Mouse (Mus musculus): ENCODE results near the gene Lypd6. TPM values are rescaled to one million over a fixed set of nuclear protein-coding genes. Genes with fewer than 3 reads are reported as not detected.
A peak's percentile ranks its signal among the peaks of the same experiment; 100 is the strongest.

Gene Lypd6
- polyA plus RNA-seq (2011; ENCODE audit: insufficient read depth, insufficient read length, low read depth, missing spikeins), result 8.6 and 9.0 TPM in 2 replicates

DNA sequence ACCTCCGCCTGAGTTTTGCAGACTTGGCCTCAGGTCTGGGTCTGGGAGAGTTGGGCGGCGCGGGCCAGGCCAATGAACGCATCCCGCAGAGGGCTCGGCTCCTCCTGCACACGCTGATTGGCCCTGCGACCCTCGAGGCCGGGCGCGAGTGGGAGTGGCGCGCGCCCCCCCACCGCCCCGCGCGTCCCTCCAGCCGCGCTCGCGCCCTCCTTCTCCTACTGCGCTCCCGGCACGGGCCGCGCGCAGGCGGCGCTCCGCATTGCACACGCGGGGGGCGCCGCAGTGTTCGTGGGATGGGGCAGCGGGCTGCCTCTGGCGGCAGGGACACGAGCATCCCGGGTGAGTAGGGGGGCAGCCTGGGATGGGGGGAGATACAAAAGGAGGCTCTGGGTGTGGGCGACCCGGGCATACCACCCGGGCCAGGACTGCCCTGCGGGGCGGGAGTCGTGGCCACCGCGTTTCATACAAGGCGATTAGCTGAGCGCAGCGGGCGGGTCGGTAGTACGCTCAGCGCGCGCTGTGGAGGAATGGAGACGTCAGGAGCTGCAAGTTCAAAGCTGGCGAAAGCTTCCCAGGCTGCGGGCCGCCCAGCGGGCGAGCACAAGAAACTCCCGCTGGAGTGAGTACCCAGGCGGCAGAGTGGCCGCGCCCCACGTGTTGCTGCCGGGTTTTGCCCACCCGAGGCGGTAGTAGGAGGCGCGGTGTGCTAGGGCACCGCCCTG is at the start of gene Lypd6:
Gene Lypd6 (plus strand): TSS at position 184 of the 722 bp plus-strand sequence.
- Histone ChIP-seq H3K4me1 (ENCODE audit: control insufficient read depth, insufficient read depth, low read length) (no peaks in the 10 kb centered on the region), H3K27ac (ENCODE audit: insufficient read depth, low read length) (no peak within 1 kb of the TSS), H3K9ac (ENCODE audit: low read depth, poor library complexity, severe bottlenecking) (peak within 1 kb of the TSS; percentile 75), H3K36me3 (ENCODE audit: control insufficient read depth, insufficient read depth, low read length, poor library complexity, severe bottlenecking) (no peaks in the 10 kb centered on the region), H3K27me3 (ENCODE audit: control insufficient read depth, insufficient read depth, low read length, poor library complexity, severe bottlenecking) (peaks cover 4% of the 10 kb centered on the region), H3K9me3 (replicated peaks; ENCODE audit: control insufficient read depth, insufficient read depth, low read length, poor library complexity, severe bottlenecking) (no peaks in the 10 kb centered on the region), H3K4me3 (ENCODE audit: low read depth, low read length) (peak within 1 kb of the TSS; percentile 76)
- no peak for TF ChIP-seq EP300 (IDR thresholded peaks at IDR 0.05; ENCODE audit: insufficient read depth, low read depth, low read length)
- no peak for TF ChIP-seq POLR2A (IDR thresholded peaks at IDR 0.05; ENCODE audit: insufficient read depth, low read length)
- TF ChIP-seq CTCF (IDR thresholded peaks at IDR 0.05; ENCODE audit: low read depth, low read length), result no peak

DNA sequence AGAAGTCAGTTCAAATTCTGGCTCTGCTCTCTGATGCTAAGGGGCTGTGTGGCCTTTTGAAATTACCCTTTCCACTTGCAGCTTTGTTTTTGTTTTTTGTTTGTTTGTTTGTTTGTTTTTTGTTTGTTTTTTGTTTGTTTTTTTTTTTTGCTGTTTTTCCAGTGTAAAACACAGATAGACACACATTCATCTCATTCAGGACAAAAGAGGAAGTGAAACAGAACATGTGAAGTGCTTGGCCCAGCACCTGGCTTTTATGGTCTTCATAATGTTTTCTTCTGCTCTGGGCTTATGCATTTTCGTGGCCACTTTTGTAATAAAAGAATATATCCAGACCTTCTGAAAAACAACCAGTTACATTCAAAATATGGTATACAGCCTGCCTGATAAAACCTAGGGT is 46.8 kb upstream of the Lypd6 start:
- TF ChIP-seq POLR2A (IDR thresholded peaks at IDR 0.05; ENCODE audit: insufficient read depth, low read length) (no peak), EP300 (IDR thresholded peaks at IDR 0.05; ENCODE audit: insufficient read depth, low read depth, low read length) (no peak), CTCF (IDR thresholded peaks at IDR 0.05; ENCODE audit: low read depth, low read length) (no peak)

DNA sequence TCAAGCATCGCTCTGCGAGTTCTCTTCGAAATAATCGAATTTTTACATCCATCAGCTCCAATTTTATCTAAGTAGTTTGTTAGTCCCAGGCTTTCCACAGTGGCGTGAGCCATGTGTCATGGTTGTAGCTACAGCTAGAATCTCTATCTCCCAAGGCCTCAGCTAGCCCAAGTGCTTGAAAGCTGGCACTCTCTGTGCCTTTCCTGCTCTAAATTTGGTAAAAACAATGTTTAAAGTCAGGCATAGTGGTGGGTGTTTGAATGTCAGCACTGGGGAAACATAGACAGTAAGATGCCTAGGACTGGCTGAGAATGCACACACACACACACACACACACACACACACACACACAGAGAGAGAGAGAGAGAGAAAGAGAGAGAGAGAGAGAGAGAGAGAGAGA is 40.7 kb upstream of the Lypd6 start:
- Histone ChIP-seq H3K9me3 (replicated peaks; ENCODE audit: control insufficient read depth, insufficient read depth, low read length, poor library complexity, severe bottlenecking) (no peaks in the 10 kb centered on the region), H3K9ac (ENCODE audit: low read depth, poor library complexity, severe bottlenecking) (no peak overlapping the region), H3K4me3 (ENCODE audit: low read depth, low read length) (no peak overlapping the region), H3K36me3 (ENCODE audit: control insufficient read depth, insufficient read depth, low read length, poor library complexity, severe bottlenecking) (no peaks in the 10 kb centered on the region), H3K27me3 (ENCODE audit: control insufficient read depth, insufficient read depth, low read length, poor library complexity, severe bottlenecking) (no peaks in the 10 kb centered on the region), H3K27ac (ENCODE audit: insufficient read depth, low read length) (no peak overlapping the region), H3K4me1 (ENCODE audit: control insufficient read depth, insufficient read depth, low read length) (peaks cover under 1% of the 10 kb centered on the region)
- TF ChIP-seq POLR2A (IDR thresholded peaks at IDR 0.05; ENCODE audit: insufficient read depth, low read length), result no peak
- TF ChIP-seq CTCF (IDR thresholded peaks at IDR 0.05; ENCODE audit: low read depth, low read length), result no peak
- no peak for TF ChIP-seq EP300 (IDR thresholded peaks at IDR 0.05; ENCODE audit: insufficient read depth, low read depth, low read length)

More for the DNA sequence above, 46.8 kb upstream of the Lypd6 start:
- Histone ChIP-seq H3K27ac (ENCODE audit: insufficient read depth, low read length) (no peak overlapping the region), H3K9ac (ENCODE audit: low read depth, poor library complexity, severe bottlenecking) (no peak overlapping the region), H3K4me1 (ENCODE audit: control insufficient read depth, insufficient read depth, low read length) (peaks cover 2% of the 10 kb centered on the region), H3K27me3 (ENCODE audit: control insufficient read depth, insufficient read depth, low read length, poor library complexity, severe bottlenecking) (no peaks in the 10 kb centered on the region), H3K4me3 (ENCODE audit: low read depth, low read length) (no peak overlapping the region), H3K36me3 (ENCODE audit: control insufficient read depth, insufficient read depth, low read length, poor library complexity, severe bottlenecking) (no peaks in the 10 kb centered on the region), H3K9me3 (replicated peaks; ENCODE audit: control insufficient read depth, insufficient read depth, low read length, poor library complexity, severe bottlenecking) (no peaks in the 10 kb centered on the region)

DNA sequence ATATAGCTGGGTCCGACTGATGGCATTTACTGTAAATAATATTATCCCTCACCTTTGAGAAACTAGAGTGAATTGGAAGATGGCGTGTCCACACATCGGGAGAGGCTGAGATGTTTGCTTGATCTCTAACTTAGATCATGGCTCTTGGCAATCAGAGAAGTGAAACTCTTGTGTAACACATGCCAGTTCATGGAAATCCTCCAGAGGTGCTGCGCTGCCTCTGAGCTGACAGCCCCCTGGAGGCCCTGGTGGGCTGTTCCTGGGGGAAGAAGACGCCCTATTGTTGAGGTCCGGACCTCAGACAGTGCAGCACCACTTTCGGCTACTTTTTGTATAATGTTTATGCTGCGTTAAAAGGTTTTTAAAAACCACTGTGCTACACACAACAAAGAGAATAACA is 37.3 kb upstream of the Lypd6 start:
- Histone ChIP-seq H3K9ac (ENCODE audit: low read depth, poor library complexity, severe bottlenecking) (no peak overlapping the region), H3K4me1 (ENCODE audit: control insufficient read depth, insufficient read depth, low read length) (no peaks in the 10 kb centered on the region), H3K27me3 (ENCODE audit: control insufficient read depth, insufficient read depth, low read length, poor library complexity, severe bottlenecking) (no peaks in the 10 kb centered on the region), H3K36me3 (ENCODE audit: control insufficient read depth, insufficient read depth, low read length, poor library complexity, severe bottlenecking) (no peaks in the 10 kb centered on the region), H3K27ac (ENCODE audit: insufficient read depth, low read length) (no peak overlapping the region), H3K4me3 (ENCODE audit: low read depth, low read length) (no peak overlapping the region), H3K9me3 (replicated peaks; ENCODE audit: control insufficient read depth, insufficient read depth, low read length, poor library complexity, severe bottlenecking) (no peaks in the 10 kb centered on the region)
- TF ChIP-seq EP300 (IDR thresholded peaks at IDR 0.05; ENCODE audit: insufficient read depth, low read depth, low read length) (no peak), CTCF (IDR thresholded peaks at IDR 0.05; ENCODE audit: low read depth, low read length) (no peak), POLR2A (IDR thresholded peaks at IDR 0.05; ENCODE audit: insufficient read depth, low read length) (no peak)

DNA sequence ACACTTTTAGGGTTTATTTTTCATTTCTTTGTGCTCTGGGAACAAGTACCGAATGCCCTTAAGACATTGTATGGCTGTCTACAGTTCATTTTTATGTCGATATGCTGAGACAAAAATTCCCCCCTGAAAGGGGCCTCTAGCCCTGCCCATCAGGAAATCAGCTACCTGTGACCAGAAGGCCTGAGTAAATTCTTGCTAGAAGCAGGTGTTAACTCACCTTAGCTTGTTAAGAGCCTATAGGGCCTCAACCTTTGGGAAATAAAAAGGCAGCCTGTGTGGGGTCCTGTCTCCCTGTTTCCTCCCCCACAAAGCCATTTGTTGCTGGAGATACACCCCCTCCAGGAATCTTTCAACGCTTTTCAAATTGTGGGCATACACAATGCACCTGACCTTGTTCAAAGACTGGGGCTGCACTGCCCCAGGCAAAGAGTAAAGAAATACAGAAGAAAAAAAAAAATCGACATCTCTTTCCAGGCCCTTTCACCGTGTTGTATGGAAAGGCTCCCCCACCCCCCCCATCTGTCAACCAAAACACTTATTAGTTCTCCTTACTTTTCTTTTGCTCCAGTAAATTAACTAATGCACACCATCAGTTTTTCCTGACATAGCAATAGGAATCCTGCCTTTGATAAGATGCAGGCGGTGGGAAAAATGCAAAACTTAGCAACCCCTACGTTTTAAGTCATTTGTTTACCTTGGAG is 21.9 kb upstream of the Lypd6 start:
- 0 out of 2 replicates have a peak, but pooled peaks have one; percentile 25 for TF ChIP-seq EP300 (IDR thresholded peaks at IDR 0.05; ENCODE audit: insufficient read depth, low read depth, low read length)
- no peak for TF ChIP-seq CTCF (IDR thresholded peaks at IDR 0.05; ENCODE audit: low read depth, low read length)
- no peak for TF ChIP-seq POLR2A (IDR thresholded peaks at IDR 0.05; ENCODE audit: insufficient read depth, low read length)
- no peak overlapping the region for H3K27ac ChIP-seq (ENCODE audit: insufficient read depth, low read length)
- H3K9ac ChIP-seq (ENCODE audit: low read depth, poor library complexity, severe bottlenecking), result no peak overlapping the region
- no peaks in the 10 kb centered on the region for H3K36me3 ChIP-seq (ENCODE audit: control insufficient read depth, insufficient read depth, low read length, poor library complexity, severe bottlenecking)
- H3K9me3 ChIP-seq (replicated peaks; ENCODE audit: control insufficient read depth, insufficient read depth, low read length, poor library complexity, severe bottlenecking), result no peaks in the 10 kb centered on the region
- no peaks in the 10 kb centered on the region for H3K4me1 ChIP-seq (ENCODE audit: control insufficient read depth, insufficient read depth, low read length)
- H3K27me3 ChIP-seq (ENCODE audit: control insufficient read depth, insufficient read depth, low read length, poor library complexity, severe bottlenecking), result no peaks in the 10 kb centered on the region
- H3K4me3 ChIP-seq (ENCODE audit: low read depth, low read length), result no peak overlapping the region
